Mouse (Mus musculus): ENCODE data around the gene Smim26. TPM values are rescaled to one million over a fixed set of nuclear protein-coding genes. Genes with fewer than 3 reads are reported as not detected.
"Not testable (repeated sequence)": the region's sequence is repeated elsewhere in the genome, so short reads cannot be mapped to it uniquely, and the experiment has no call there.

Smim26 gene
- total and polyA plus RNA-seq, 2 experiments from 2014 or later: 18.9 to 72.7 TPM

DNA sequence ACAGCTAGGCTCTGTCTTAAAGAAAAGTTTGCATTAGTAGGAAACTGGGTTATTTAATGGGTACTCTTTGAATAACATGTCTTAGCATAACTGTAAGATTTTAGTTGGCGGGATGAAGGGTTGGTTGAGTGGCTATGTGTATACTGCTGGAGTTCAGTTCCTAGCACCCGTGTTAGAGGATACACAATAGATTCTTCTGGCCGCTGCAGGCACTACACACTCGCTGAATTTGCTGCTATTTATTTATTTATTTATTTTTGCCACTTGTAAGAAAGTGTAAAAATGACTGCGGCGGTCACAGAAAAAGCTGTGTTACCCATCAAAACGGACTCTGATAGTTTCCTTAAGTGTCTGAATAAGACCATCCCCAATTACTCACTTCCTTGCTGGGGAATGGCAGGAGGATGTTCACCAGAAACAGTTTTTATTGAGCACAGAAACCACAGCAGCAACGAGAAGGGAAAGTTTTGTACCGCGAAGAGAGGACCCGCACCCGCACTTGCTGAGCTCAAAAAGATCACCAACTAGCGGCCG is 38.5 kb upstream of the Smim26 start:
- DNase-seq (ENCODE audit: low spot score) (peak; percentile 5), ATAC-seq (no peak)
- peak overlapping the region; percentile 90 for H3K27ac ChIP-seq
- peak overlapping the region; percentile 83 for H3K4me3 ChIP-seq (ENCODE audit: low read length)
- TF ChIP-seq CTCF (IDR thresholded peaks at IDR 0.05; ENCODE audit: low read depth): no peak
- H3K9ac ChIP-seq (replicated peaks; ENCODE audit: low read length): peak overlapping the region; percentile 58
- peaks cover 6% of the 10 kb centered on the region for H3K4me1 ChIP-seq (ENCODE audit: insufficient read depth, low read length)
- peak overlapping the region; percentile 81 for H3K4me2 ChIP-seq (ENCODE audit: low read depth, low read length)
- no peaks in the 10 kb centered on the region for H3K36me3 ChIP-seq (ENCODE audit: insufficient read depth, low read length)
- no peaks in the 10 kb centered on the region for H3K27me3 ChIP-seq (ENCODE audit: insufficient read depth, low read length)
- H3K9me3 ChIP-seq (ENCODE audit: low read length): no peaks in the 10 kb centered on the region
- 2% methylated on average over 14 of the region's 14 CpGs for WGBS

DNA sequence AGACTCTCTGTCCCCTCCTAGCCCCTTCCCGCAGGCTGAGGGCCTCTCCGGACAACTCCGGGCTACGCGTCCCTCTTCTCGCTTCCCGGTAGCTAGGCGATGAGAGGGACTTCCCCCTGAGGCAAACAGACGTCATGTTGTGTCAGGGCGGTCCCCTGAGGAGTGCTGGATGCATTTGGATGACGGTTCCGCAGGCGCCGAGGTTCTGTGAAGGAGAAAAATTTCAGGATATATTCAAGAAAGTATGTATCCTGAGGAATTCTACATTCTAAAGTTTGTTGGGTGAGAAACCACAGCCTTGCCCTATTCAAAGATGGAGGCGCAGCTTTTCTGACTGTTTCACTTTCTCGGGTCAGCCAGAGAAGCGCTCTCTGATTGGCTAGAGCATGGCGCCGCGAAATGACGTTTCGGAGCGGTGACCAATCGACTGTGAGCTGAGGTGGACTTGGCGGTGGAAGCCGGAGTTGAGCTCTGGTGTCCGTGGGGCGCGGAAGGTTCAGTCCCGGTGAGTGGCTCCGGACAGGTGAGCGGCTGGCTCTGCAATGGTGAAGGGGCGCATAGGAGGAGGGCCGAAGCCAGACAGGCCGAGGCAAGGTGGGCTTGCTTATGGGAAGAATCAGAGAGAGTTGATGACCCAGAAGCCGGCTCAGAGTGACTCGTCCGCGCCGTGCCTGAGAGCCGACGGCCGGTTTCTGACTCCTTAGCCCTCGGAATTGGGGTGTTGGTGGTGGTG is 37.9 kb upstream of the Smim26 start, which contains the start of gene Sec23b:
TSS of gene Sec23b (plus strand) at position 410 of the 733 bp plus-strand sequence.
- WGBS: under 1% methylated on average over 44 of the region's 44 CpGs
- no peak; the same call in 1 of the 2 replicates for TF ChIP-seq CTCF (IDR thresholded peaks at IDR 0.05; ENCODE audit: low read depth)
- ATAC-seq: peak; percentile 98

DNA sequence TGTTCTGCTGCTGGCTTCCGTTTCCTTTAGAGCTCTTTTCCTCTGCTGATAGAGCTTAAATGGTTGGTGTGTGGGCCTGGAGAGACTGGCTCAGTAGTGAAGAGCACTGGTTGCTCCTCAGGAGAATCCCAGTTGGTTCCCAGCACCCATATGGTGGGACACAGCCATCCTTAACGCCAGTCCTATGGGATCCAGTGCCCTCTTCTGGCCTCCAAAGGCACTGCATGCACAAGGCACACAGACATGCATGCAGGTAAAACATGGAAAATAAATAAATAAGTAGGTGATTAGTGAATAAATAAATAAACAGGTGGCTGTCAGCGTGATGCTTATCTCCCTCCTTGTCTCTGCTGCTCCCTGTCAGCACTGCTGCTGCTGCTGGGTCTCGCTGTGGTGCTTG is 5.1 kb upstream of the Smim26 start:
- H3K4me2 ChIP-seq (ENCODE audit: low read depth, low read length): no peak overlapping the region
- 82% methylated on average over 4 of the region's 4 CpGs for WGBS
- no peaks in the 10 kb centered on the region for H3K9me3 ChIP-seq (ENCODE audit: low read length)
- no peak for DNase-seq (ENCODE audit: low spot score)
- H3K27ac ChIP-seq: no peak overlapping the region
- H3K27me3 ChIP-seq (ENCODE audit: insufficient read depth, low read length): no peaks in the 10 kb centered on the region
- no peak for ATAC-seq
- H3K4me1 ChIP-seq (ENCODE audit: insufficient read depth, low read length): no peaks in the 10 kb centered on the region
- TF ChIP-seq CTCF (IDR thresholded peaks at IDR 0.05; ENCODE audit: low read depth): peak; percentile 43
- peaks cover 42% of the 10 kb centered on the region for H3K36me3 ChIP-seq (ENCODE audit: insufficient read depth, low read length)
- no peak overlapping the region for H3K9ac ChIP-seq (replicated peaks; ENCODE audit: low read length)
- no peak overlapping the region for H3K4me3 ChIP-seq (ENCODE audit: low read length)

More for the DNA sequence above, 37.9 kb upstream of the Smim26 start, which contains the start of gene Sec23b:
- Histone ChIP-seq H3K9me3 (ENCODE audit: low read length) (no peaks in the 10 kb centered on the region), H3K27ac (peak within 1 kb of the TSS; percentile 90), H3K9ac (replicated peaks; ENCODE audit: low read length) (peak within 1 kb of the TSS; percentile 58), H3K27me3 (ENCODE audit: insufficient read depth, low read length) (no peaks in the 10 kb centered on the region), H3K36me3 (ENCODE audit: insufficient read depth, low read length) (no peaks in the 10 kb centered on the region), H3K4me2 (ENCODE audit: low read depth, low read length) (peak within 1 kb of the TSS; percentile 81), H3K4me3 (ENCODE audit: low read length) (peak within 1 kb of the TSS; percentile 83), H3K4me1 (ENCODE audit: insufficient read depth, low read length) (peaks cover 6% of the 10 kb centered on the region)
- DNase-seq (ENCODE audit: low spot score): peak; percentile 98

DNA sequence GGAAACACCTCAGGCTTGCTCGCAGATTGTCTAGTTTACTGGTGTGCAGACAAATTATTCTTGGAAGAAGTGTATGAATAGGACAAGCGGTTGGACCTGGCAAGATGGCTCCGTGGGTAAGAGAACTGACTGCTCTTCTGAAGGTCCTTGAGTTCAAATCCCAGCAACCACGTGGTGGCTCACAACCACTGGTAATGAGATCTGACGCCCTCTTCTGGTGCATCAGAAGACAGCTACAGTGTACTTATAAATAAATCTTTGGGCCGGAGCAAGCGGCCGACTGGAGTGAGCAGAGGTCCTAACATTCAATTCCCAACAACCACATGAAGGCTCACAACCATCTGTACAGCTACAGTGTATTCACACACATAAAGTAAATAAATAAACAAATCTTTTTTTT is 818 bp upstream of the Smim26 start:
- not testable (repeated sequence) for H3K4me1 ChIP-seq (ENCODE audit: insufficient read depth, low read length); H3K27me3 ChIP-seq (ENCODE audit: insufficient read depth, low read length); ATAC-seq; H3K36me3 ChIP-seq (ENCODE audit: insufficient read depth, low read length); H3K4me2 ChIP-seq (ENCODE audit: low read depth, low read length); H3K9me3 ChIP-seq (ENCODE audit: low read length); H3K9ac ChIP-seq (replicated peaks; ENCODE audit: low read length); H3K4me3 ChIP-seq (ENCODE audit: low read length); DNase-seq (ENCODE audit: low spot score); H3K27ac ChIP-seq
- 67% methylated on average over 8 of the region's 8 CpGs for WGBS

DNA sequence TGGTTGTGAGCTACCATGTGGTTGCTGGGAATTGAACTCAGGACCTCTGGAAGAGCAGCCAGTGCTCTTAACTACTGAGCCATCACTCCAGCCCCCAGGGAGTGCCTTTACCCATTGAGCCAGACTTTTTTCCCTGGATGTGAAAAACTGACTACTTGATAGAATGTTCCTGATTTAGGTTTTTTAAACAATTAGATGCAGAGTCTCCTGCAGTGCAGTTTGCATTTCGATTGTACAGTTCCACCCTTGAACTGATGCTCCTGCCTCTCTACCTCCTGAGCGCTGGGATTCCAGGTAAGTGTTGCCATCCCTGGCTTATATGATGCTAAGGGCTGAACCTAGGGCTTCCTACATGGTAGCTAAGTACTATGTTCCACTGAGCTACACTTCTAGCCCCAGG is 4.2 kb downstream of the Smim26 start:
- WGBS: 72% methylated on average over 2 of the region's 2 CpGs
- DNase-seq (ENCODE audit: low spot score): no peak
- H3K9me3 ChIP-seq (ENCODE audit: low read length): no peaks in the 10 kb centered on the region
- no peaks in the 10 kb centered on the region for H3K27me3 ChIP-seq (ENCODE audit: insufficient read depth, low read length)
- no peak overlapping the region for H3K27ac ChIP-seq
- ATAC-seq: no peak
- no peaks in the 10 kb centered on the region for H3K36me3 ChIP-seq (ENCODE audit: insufficient read depth, low read length)
- TF ChIP-seq CTCF (IDR thresholded peaks at IDR 0.05; ENCODE audit: low read depth): no peak
- H3K4me1 ChIP-seq (ENCODE audit: insufficient read depth, low read length): no peaks in the 10 kb centered on the region
- H3K4me3 ChIP-seq (ENCODE audit: low read length): no peak overlapping the region
- H3K9ac ChIP-seq (replicated peaks; ENCODE audit: low read length): no peak overlapping the region
- H3K4me2 ChIP-seq (ENCODE audit: low read depth, low read length): no peak overlapping the region

DNA sequence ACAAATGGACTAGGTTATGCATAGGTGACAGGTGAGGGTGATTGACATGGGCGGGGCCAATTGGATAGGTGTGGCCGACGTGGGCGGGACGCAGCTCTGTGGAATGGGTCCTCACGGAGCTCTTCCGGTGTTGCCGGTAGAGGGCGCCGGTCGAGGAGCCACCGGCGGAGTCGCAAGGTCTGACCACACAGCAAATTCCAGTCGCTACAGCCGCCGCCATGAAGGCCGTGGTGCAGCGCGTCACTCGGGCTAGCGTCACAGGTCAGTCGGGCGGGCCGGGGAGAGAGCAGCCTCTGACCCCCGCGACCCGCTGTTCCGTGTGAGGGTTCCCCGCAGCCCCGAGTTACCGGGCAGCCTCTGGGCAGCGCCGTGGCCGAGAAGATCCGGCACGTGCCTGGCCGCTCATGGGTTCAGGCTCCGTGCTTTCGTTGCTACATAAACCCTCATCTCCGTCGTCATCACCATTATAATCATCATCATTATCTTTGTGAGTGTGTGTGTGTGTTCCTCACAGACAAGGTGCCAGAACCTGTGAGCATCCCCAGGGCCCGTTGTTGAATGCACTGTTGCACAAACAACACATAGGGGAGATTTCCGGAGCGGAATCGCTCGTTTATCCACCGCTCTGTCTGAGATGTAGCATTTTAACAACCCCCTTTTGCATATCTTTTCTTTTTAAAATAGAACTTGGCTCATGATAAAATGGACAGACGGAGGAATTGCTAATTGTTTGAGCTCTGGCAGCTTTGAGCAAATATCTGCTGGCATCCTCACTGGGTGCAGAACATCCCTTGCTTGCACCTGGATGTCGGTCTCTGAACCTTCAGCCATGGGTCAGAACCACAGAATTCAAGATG is 6.2 kb downstream of the Smim26 start, which contains the start of gene Dtd1:
TSS of gene Dtd1 (plus strand) at position 67 of the 857 bp plus-strand sequence.
- Histone ChIP-seq H3K36me3 (ENCODE audit: insufficient read depth, low read length) (no peaks in the 10 kb centered on the region; the same call in 1 of the 2 replicates), H3K4me1 (ENCODE audit: insufficient read depth, low read length) (no peaks in the 10 kb centered on the region), H3K4me2 (ENCODE audit: low read depth, low read length) (peak within 1 kb of the TSS; percentile 79), H3K4me3 (ENCODE audit: low read length) (peak within 1 kb of the TSS; percentile 67), H3K9ac (replicated peaks; ENCODE audit: low read length) (peak within 1 kb of the TSS; percentile 82), H3K27ac (peak within 1 kb of the TSS; percentile 88), H3K9me3 (ENCODE audit: low read length) (no peaks in the 10 kb centered on the region), H3K27me3 (ENCODE audit: insufficient read depth, low read length) (no peaks in the 10 kb centered on the region)
- WGBS: 1% methylated on average over 48 of the region's 50 CpGs
- DNase-seq (ENCODE audit: low spot score) (peak; percentile 91), ATAC-seq (peak; percentile 94)
- peak; percentile 90 for TF ChIP-seq CTCF (IDR thresholded peaks at IDR 0.05; ENCODE audit: low read depth)

Measured in hindbrain, postnatal 0 days (tissue).